Mouse (Mus musculus): ENCODE data around the gene Xrcc5. TPM values are rescaled to one million over a fixed set of nuclear protein-coding genes. Genes with fewer than 3 reads are reported as not detected.

Xrcc5 gene
- total and polyA plus RNA-seq, 2 experiments, result 3.2 to 23.5 TPM

DNA sequence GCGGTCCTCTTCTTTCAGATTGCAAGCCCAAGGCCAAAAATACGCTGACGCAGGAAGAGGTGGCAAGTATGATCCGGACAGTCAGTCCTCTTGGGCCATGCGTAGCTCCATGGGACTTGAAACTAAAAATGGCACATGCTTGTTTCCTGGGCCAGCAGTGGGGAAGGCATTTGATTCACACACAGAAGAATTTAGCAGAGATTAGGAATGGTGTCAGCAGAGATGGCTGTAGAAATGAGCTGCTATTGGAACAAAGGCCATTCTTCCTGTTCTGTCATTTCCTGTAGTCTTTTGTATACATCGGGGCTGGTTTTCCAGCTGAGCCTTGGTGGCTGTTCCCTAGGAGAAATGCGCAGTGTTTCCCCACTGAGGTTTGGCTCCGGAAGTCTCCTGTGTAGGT, 57.4 kb downstream of the Xrcc5 start:
- no peak overlapping the region for H3K4me3 ChIP-seq (ENCODE audit: insufficient read depth, low read depth, low read length)
- 86% methylated on average over 8 of the region's 8 CpGs for whole genome bisulfite sequencing
- no peaks in the 10 kb centered on the region for H3K79me2 ChIP-seq (ENCODE audit: control insufficient read depth, insufficient read depth, low read length)
- TF ChIP-seq CTCF (IDR thresholded peaks at IDR 0.05; ENCODE audit: low read depth, low read length), result no peak
- no peak for TF ChIP-seq POLR2A (IDR thresholded peaks at IDR 0.05; ENCODE audit: extremely low read depth, insufficient read depth, low read length)
- H3K36me3 ChIP-seq (ENCODE audit: control insufficient read depth, insufficient read depth, low read length), result peaks cover 13% of the 10 kb centered on the region
- DNase-seq (ENCODE audit: extremely low read depth, low read depth, low spot score), result no peak
- no peak overlapping the region for H3K9ac ChIP-seq (ENCODE audit: low read depth, low read length)
- no peaks in the 10 kb centered on the region for H3K4me1 ChIP-seq (ENCODE audit: control insufficient read depth, insufficient read depth, low read length)
- H3K27me3 ChIP-seq (ENCODE audit: control insufficient read depth, insufficient read depth, low read length), result no peaks in the 10 kb centered on the region
- H3K27ac ChIP-seq (replicated peaks; ENCODE audit: insufficient read depth, low read depth, low read length), result no peak overlapping the region

DNA sequence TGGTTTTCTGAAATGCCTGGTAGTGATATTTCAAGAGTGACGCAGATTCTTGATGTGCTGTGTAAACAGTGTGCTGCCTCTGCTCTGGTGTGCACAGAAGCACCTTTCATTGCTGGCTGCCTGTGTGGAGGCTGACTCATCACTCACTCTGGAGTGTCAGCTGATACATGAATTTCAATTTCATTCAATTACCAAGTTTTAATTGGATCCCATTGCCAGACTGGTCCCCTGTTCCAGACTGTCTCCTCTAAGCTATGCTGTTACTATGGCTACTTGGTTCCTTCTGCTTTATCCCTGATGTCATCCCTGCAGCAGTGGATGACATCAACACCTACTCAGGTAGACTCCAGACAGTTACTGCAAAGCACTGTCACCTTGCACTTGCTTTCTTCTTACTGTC, 65.3 kb downstream of the Xrcc5 start:
- H3K27ac ChIP-seq (replicated peaks; ENCODE audit: insufficient read depth, low read depth, low read length), result no peak overlapping the region
- H3K27me3 ChIP-seq (ENCODE audit: control insufficient read depth, insufficient read depth, low read length), result no peaks in the 10 kb centered on the region
- H3K36me3 ChIP-seq (ENCODE audit: control insufficient read depth, insufficient read depth, low read length), result peaks cover 9% of the 10 kb centered on the region
- H3K4me3 ChIP-seq (ENCODE audit: insufficient read depth, low read depth, low read length), result no peak overlapping the region
- no peak for DNase-seq (ENCODE audit: extremely low read depth, low read depth, low spot score)
- no peaks in the 10 kb centered on the region for H3K4me1 ChIP-seq (ENCODE audit: control insufficient read depth, insufficient read depth, low read length)
- TF ChIP-seq CTCF (IDR thresholded peaks at IDR 0.05; ENCODE audit: low read depth, low read length) (no peak), POLR2A (IDR thresholded peaks at IDR 0.05; ENCODE audit: extremely low read depth, insufficient read depth, low read length) (no peak)
- no peak overlapping the region for H3K9ac ChIP-seq (ENCODE audit: low read depth, low read length)
- 93% methylated on average over 1 of the region's 1 CpGs for WGBS
- H3K79me2 ChIP-seq (ENCODE audit: control insufficient read depth, insufficient read depth, low read length), result no peaks in the 10 kb centered on the region

DNA sequence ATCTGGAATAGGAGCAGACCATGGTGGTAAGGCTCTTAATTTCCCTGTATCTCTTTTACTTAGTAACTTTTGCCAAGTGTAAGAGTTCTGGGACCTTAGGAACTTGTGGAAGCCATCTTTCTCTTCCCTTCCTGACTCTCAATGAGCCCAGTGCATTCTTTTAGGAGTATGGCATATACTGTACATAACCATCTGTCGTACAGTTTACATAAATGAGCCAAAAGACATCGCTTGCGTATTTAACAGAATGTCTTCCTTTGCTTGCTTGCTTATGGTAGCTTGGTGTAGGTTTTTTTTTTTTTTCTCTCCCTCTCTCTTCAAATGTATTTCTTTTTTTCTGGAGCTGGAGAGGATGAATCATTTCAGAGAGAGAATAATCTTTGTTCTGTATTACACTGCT, 65.7 kb downstream of the Xrcc5 start:
- Histone ChIP-seq H3K27ac (replicated peaks; ENCODE audit: insufficient read depth, low read depth, low read length) (no peak overlapping the region), H3K9ac (ENCODE audit: low read depth, low read length) (no peak overlapping the region), H3K4me1 (ENCODE audit: control insufficient read depth, insufficient read depth, low read length) (no peaks in the 10 kb centered on the region), H3K36me3 (ENCODE audit: control insufficient read depth, insufficient read depth, low read length) (peaks cover 9% of the 10 kb centered on the region), H3K79me2 (ENCODE audit: control insufficient read depth, insufficient read depth, low read length) (no peaks in the 10 kb centered on the region), H3K4me3 (ENCODE audit: insufficient read depth, low read depth, low read length) (no peak overlapping the region), H3K27me3 (ENCODE audit: control insufficient read depth, insufficient read depth, low read length) (no peaks in the 10 kb centered on the region)
- 97% methylated on average over 3 of the region's 3 CpGs for WGBS
- no peak for DNase-seq (ENCODE audit: extremely low read depth, low read depth, low spot score)
- no peak for TF ChIP-seq CTCF (IDR thresholded peaks at IDR 0.05; ENCODE audit: low read depth, low read length)
- no peak for TF ChIP-seq POLR2A (IDR thresholded peaks at IDR 0.05; ENCODE audit: extremely low read depth, insufficient read depth, low read length)

DNA sequence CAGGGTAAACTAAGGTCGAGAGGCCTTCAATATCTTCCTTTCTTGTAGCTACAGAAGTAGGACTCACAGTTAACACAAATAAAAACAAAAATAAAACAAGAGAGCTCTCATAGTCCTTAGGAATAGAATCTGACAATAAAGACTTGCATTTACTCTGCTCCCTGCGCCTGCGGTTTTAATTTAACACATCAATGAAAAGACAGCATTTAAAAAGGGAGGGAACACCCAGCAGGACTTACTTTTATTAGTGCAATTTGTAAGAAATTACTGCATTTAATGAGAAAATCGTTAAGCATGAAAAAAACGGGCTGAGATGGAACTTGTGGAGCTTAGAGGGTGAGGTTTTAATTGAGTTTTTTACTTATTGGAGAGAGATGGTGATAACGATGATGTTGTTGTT, 66.4 kb downstream of the Xrcc5 start:
- TF ChIP-seq CTCF (IDR thresholded peaks at IDR 0.05; ENCODE audit: low read depth, low read length) (no peak), POLR2A (IDR thresholded peaks at IDR 0.05; ENCODE audit: extremely low read depth, insufficient read depth, low read length) (no peak)
- Histone ChIP-seq H3K9ac (ENCODE audit: low read depth, low read length) (no peak overlapping the region), H3K4me1 (ENCODE audit: control insufficient read depth, insufficient read depth, low read length) (no peaks in the 10 kb centered on the region), H3K27ac (replicated peaks; ENCODE audit: insufficient read depth, low read depth, low read length) (no peak overlapping the region), H3K4me3 (ENCODE audit: insufficient read depth, low read depth, low read length) (no peak overlapping the region), H3K27me3 (ENCODE audit: control insufficient read depth, insufficient read depth, low read length) (no peaks in the 10 kb centered on the region), H3K36me3 (ENCODE audit: control insufficient read depth, insufficient read depth, low read length) (peaks cover 5% of the 10 kb centered on the region), H3K79me2 (ENCODE audit: control insufficient read depth, insufficient read depth, low read length) (no peaks in the 10 kb centered on the region)
- DNase-seq (ENCODE audit: extremely low read depth, low read depth, low spot score), result no peak
- 87% methylated on average over 6 of the region's 6 CpGs for WGBS

DNA sequence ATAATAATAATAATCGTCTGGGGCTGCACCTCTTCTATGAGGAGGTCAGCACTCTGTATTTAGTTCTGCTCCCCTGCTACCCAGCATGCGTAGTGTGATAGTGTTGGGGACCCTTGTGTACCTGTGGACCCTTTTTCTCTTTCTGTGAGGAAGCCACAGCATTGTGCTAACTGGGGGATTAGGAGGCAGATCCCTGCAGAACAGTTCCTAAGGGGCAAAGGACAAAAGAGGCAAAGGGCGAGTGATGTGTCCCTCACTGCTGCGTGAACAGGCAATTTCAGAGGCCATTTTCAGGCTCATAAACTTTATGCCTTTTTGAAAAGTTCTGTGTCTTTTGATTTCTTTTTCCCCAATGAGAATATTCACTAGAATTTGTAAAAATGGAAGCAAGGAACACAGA, 66.8 kb downstream of the Xrcc5 start:
- H3K4me1 ChIP-seq (ENCODE audit: control insufficient read depth, insufficient read depth, low read length), result no peaks in the 10 kb centered on the region

DNA sequence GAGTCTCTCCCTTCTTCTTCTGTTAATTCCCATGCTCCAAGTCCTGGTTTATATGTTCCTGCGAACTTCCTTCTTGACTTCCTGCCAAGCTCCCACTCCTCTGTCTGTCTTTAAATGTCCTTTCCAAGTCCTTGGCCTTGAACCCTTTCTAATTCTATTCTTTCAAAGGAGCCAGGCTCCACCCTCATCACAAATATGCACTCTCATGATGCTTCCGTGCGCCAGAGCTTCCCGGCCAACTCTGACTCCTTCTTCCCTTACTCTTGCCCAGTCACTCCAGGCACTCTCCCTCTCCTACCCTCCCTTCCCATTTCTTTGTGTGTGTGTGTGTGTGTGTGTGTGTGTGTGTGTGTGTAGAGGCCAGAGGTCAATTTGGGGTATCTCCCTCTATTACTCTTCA, 70.9 kb downstream of the Xrcc5 start:
- H3K27me3 ChIP-seq (ENCODE audit: control insufficient read depth, insufficient read depth, low read length), result no peaks in the 10 kb centered on the region
- 82% methylated on average over 4 of the region's 4 CpGs for WGBS
- TF ChIP-seq POLR2A (IDR thresholded peaks at IDR 0.05; ENCODE audit: extremely low read depth, insufficient read depth, low read length) (no peak), CTCF (IDR thresholded peaks at IDR 0.05; ENCODE audit: low read depth, low read length) (no peak)
- no peak overlapping the region for H3K27ac ChIP-seq (replicated peaks; ENCODE audit: insufficient read depth, low read depth, low read length)
- no peak overlapping the region for H3K4me3 ChIP-seq (ENCODE audit: insufficient read depth, low read depth, low read length)
- no peaks in the 10 kb centered on the region for H3K79me2 ChIP-seq (ENCODE audit: control insufficient read depth, insufficient read depth, low read length)
- H3K36me3 ChIP-seq (ENCODE audit: control insufficient read depth, insufficient read depth, low read length), result peaks cover 2% of the 10 kb centered on the region
- DNase-seq (ENCODE audit: extremely low read depth, low read depth, low spot score), result no peak
- no peak overlapping the region for H3K9ac ChIP-seq (ENCODE audit: low read depth, low read length)
- H3K4me1 ChIP-seq (ENCODE audit: control insufficient read depth, insufficient read depth, low read length), result no peaks in the 10 kb centered on the region

More for the DNA sequence above, 66.8 kb downstream of the Xrcc5 start:
- Histone ChIP-seq H3K4me3 (ENCODE audit: insufficient read depth, low read depth, low read length) (no peak overlapping the region), H3K27ac (replicated peaks; ENCODE audit: insufficient read depth, low read depth, low read length) (no peak overlapping the region), H3K27me3 (ENCODE audit: control insufficient read depth, insufficient read depth, low read length) (no peaks in the 10 kb centered on the region), H3K9ac (ENCODE audit: low read depth, low read length) (no peak overlapping the region), H3K36me3 (ENCODE audit: control insufficient read depth, insufficient read depth, low read length) (peaks cover 5% of the 10 kb centered on the region), H3K79me2 (ENCODE audit: control insufficient read depth, insufficient read depth, low read length) (no peaks in the 10 kb centered on the region)
- DNase-seq (ENCODE audit: extremely low read depth, low read depth, low spot score), result no peak
- TF ChIP-seq POLR2A (IDR thresholded peaks at IDR 0.05; ENCODE audit: extremely low read depth, insufficient read depth, low read length) (no peak), CTCF (IDR thresholded peaks at IDR 0.05; ENCODE audit: low read depth, low read length) (no peak)
- 88% methylated on average over 4 of the region's 4 CpGs for WGBS

Measured in liver, adult 2 months (tissue).